Mouse (Mus musculus) CH12.LX (cell line): Measurements from ENCODE around the gene Intu. TPM values are rescaled to one million over a fixed set of nuclear protein-coding genes. Genes with fewer than 3 reads are reported as not detected.

Source experiments
- DNase-seq: peaks from one replicate; pipeline ENCODE4 v3.0.0-alpha.2; 2013; ENCODE audit errors: extremely low read depth
- H3K27ac ChIP-seq: 2 replicates; pipeline ENCODE4 v1.5.1; 2012; ENCODE audit warnings: low read depth, mild to moderate bottlenecking, control low read depth, moderate library complexity; ENCODE audit not compliant: insufficient read depth
- H3K27me3 ChIP-seq: replicated peaks from 2 replicates; pipeline ENCODE3; 2012; ENCODE audit warnings: inconsistent platforms
- H3K36me3 ChIP-seq, 2 experiments: replicated peaks in 1 of 2; 2 replicates each; pipeline versions ENCODE3 to v1.6.1; 2012; ENCODE audit warnings: inconsistent platforms in 1 of 2, low read length in 1 of 2, mild to moderate bottlenecking in 1 of 2, mixed read lengths in 1 of 2, moderate library complexity in 1 of 2; ENCODE audit not compliant: control insufficient read depth in 1 of 2, insufficient read depth in 1 of 2
- H3K4me1 ChIP-seq, 2 experiments: 2 replicates each; pipeline ENCODE4 v1.6.1; 2012; ENCODE audit warnings: inconsistent platforms in 1 of 2, moderate library complexity in 1 of 2; ENCODE audit not compliant: insufficient read depth in 2 of 2, control insufficient read depth in 1 of 2
- H3K4me2 ChIP-seq: 2 replicates; pipeline ENCODE4 v1.6.1; 2012; ENCODE audit warnings: low read depth, mild to moderate bottlenecking, control low read depth; ENCODE audit not compliant: poor library complexity, insufficient read depth, severe bottlenecking
- H3K4me3 ChIP-seq, 3 experiments: fragments of 150-350 bp in 1 of 3; sonication (generic) in 1 of 3; replicated peaks in 1 of 3; 2 replicates each; pipeline versions ENCODE3 to v1.5.1; 2011 to 2012; ENCODE audit warnings: low read depth in 2 of 3, low read length in 2 of 3, mild to moderate bottlenecking in 2 of 3, moderate library complexity in 2 of 3, control low read depth in 1 of 3, improper control_type of control experiment in 1 of 3, inconsistent platforms in 1 of 3, mixed read lengths in 1 of 3; ENCODE audit not compliant: poor library complexity in 1 of 3
- H3K79me2 ChIP-seq: replicated peaks from 2 replicates; pipeline ENCODE4 v1.6.1; 2012; ENCODE audit warnings: mild to moderate bottlenecking, moderate library complexity; ENCODE audit not compliant: control insufficient read depth, poor library complexity, insufficient read depth, severe bottlenecking; ENCODE audit errors: extremely low read depth
- H3K9ac ChIP-seq: 2 replicates; pipeline ENCODE4 v1.6.1; 2012; ENCODE audit warnings: low read depth, mild to moderate bottlenecking, control low read depth, moderate library complexity; ENCODE audit not compliant: insufficient read depth
- H3K9me3 ChIP-seq: replicated peaks from 2 replicates; pipeline ENCODE3; 2012; ENCODE audit warnings: low read length, inconsistent platforms, mixed read lengths
- CTCF ChIP-seq, 2 experiments: IDR thresholded peaks in 1 of 2; conservative IDR thresholded peaks in 1 of 2; 2 replicates each; pipeline ENCODE4 v1.5.1; 2011 to 2012; ENCODE audit warnings: low read depth in 2 of 2, low read length in 2 of 2, improper control_type of control experiment in 1 of 2, inconsistent platforms in 1 of 2, mild to moderate bottlenecking in 1 of 2, moderate library complexity in 1 of 2
- ELF1 ChIP-seq: IDR thresholded peaks from 2 replicates; pipeline ENCODE4 v1.6.1; 2014; ENCODE audit warnings: low read depth, mild to moderate bottlenecking, inconsistent platforms, low read length, improper control_type of control experiment
- MEF2A ChIP-seq: IDR thresholded peaks from 2 replicates; pipeline ENCODE4 v1.6.1; 2014; ENCODE audit warnings: low read depth, mild to moderate bottlenecking, inconsistent platforms, low read length, improper control_type of control experiment, borderline replicate concordance
- MYC ChIP-seq: IDR thresholded peaks from 2 replicates; pipeline ENCODE4 v1.6.1; 2011; ENCODE audit warnings: low read depth, mild to moderate bottlenecking, improper control_type of control experiment, low read length
- RAD21 ChIP-seq: IDR thresholded peaks from 2 replicates; pipeline ENCODE4 v1.6.1; 2011; ENCODE audit warnings: low read depth, mild to moderate bottlenecking, low read length, improper control_type of control experiment, moderate library complexity
- SMC3 ChIP-seq: IDR thresholded peaks from 2 replicates; pipeline ENCODE4 v1.6.1; 2011; ENCODE audit warnings: low read depth, low read length, improper control_type of control experiment
- TCF12 ChIP-seq: IDR thresholded peaks from 2 replicates; pipeline ENCODE4 v1.6.1; 2014; ENCODE audit warnings: low read depth, mild to moderate bottlenecking, inconsistent platforms, low read length, improper control_type of control experiment
- ZMIZ1 ChIP-seq: IDR thresholded peaks from 2 replicates; pipeline ENCODE4 v1.6.1; 2012; ENCODE audit warnings: low read depth, mild to moderate bottlenecking, inconsistent platforms, low read length, improper control_type of control experiment
- dilution Hi-C: fragments of 300-500 bp; cut with MboI; formaldehyde crosslinking; loops from 2 replicates; pipeline ENCODE4 v1.14.3; 2020; ENCODE audit warnings: low sequenced_read_pairs; ENCODE audit not compliant: extremely low pct_unique_long_range_greater_than_20kb, extremely low pct_ligation_motif_present
- in situ Hi-C: fragments of 300-500 bp; cut with MboI; formaldehyde crosslinking; loops from 3 replicates; pipeline ENCODE4 v1.14.3; 2019; ENCODE audit warnings: low sequenced_read_pairs, low pct_ligation_motif_present, low pct_unique_long_range_greater_than_20kb, mixed read lengths
- polyA plus RNA-seq: library from polyadenylated mRNA; unstranded; fragments of >175 nt; gene quantifications from 2 replicates; pipeline ENCODE4 v1.2.1, GENCODE M21; 2012; ENCODE audit warnings: low read depth; ENCODE audit not compliant: insufficient read length
- total RNA-seq, 2 experiments: library from RNA; depleted of rRNA; stranded (reverse); fragments of 300-350 nt in 1 of 2; fragments of >200 nt in 1 of 2; gene quantifications; 2 replicates each; pipeline ENCODE4 v1.2.3; 2012 to 2014

Gene Intu
- total and polyA plus RNA-seq, 3 experiments = not detected

GRCm38 (mm10) chr3:40487381-40487780 lies 43.7 kb upstream of the Intu start:
- in situ Hi-C loops = no loop called here
- Histone ChIP-seq H3K79me2 (no peaks in the 10 kb centered on the region), H3K9ac (no peak overlapping the region), H3K36me3 (no peaks in the 10 kb centered on the region), H3K27ac (no peak overlapping the region), H3K4me1 (no peaks in the 10 kb centered on the region), H3K9me3 (peaks cover 6% of the 10 kb centered on the region), H3K27me3 (no peaks in the 10 kb centered on the region), H3K4me3 (no peak overlapping the region), H3K4me2 (no peak overlapping the region)
- dilution Hi-C loops = no loop called here
- no peak for DNase-seq
- no peak for TF ChIP-seq ZMIZ1

GRCm38 (mm10) chr3:40491742-40492141 lies 39.3 kb upstream of the Intu start:
- in situ Hi-C loops (no loop called here), dilution Hi-C loops (no loop called here)
- Histone ChIP-seq H3K4me3 (no peak overlapping the region), H3K9ac (no peak overlapping the region), H3K36me3 (no peaks in the 10 kb centered on the region), H3K27me3 (no peaks in the 10 kb centered on the region), H3K4me2 (no peak overlapping the region), H3K4me1 (no peaks in the 10 kb centered on the region), H3K9me3 (peaks cover 10% of the 10 kb centered on the region), H3K79me2 (no peaks in the 10 kb centered on the region), H3K27ac (no peak overlapping the region)
- TF ChIP-seq MEF2A (no peak), CTCF (conservative IDR thresholded peaks at IDR 0.05 in 1 of 2, IDR thresholded peaks at IDR 0.05 in 1 of 2; ENCODE audit: low read depth in 2 of 2, low read length in 2 of 2) (peak; percentile 20 to 31; a peak in 2 of 4 replicates), TCF12 (no peak)
- DNase-seq = no peak

GRCm38 (mm10) chr3:40498898-40499297 lies 32.2 kb upstream of the Intu start:
- H3K9ac ChIP-seq = no peak overlapping the region
- dilution Hi-C loops = no loop called here
- no peak for TF ChIP-seq ELF1
- peak; percentile 54 for TF ChIP-seq RAD21
- peak; percentile 40 to 66 for TF ChIP-seq CTCF (conservative IDR thresholded peaks at IDR 0.05 in 1 of 2, IDR thresholded peaks at IDR 0.05 in 1 of 2; ENCODE audit: low read depth in 2 of 2, low read length in 2 of 2)
- TF ChIP-seq MYC = no peak
- TF ChIP-seq SMC3 = peak; percentile 48

More at GRCm38 (mm10) chr3:40498898-40499297, 32.2 kb upstream of the Intu start:
- Histone ChIP-seq H3K4me2 (no peak overlapping the region; the same call in 1 of the 2 replicates), H3K4me3 (no peak overlapping the region), H3K9me3 (peaks cover 3% of the 10 kb centered on the region), H3K27me3 (no peaks in the 10 kb centered on the region), H3K27ac (no peak overlapping the region), H3K79me2 (no peaks in the 10 kb centered on the region), H3K36me3 (no peaks in the 10 kb centered on the region), H3K4me1 (no peaks in the 10 kb centered on the region; a peak in 1 of 4 replicates)
- peak; percentile 45 for DNase-seq
- in situ Hi-C loops = no loop called here
